Mouse (Mus musculus) heart, postnatal 14 days (tissue): Measurements from ENCODE around the gene Tmem115. TPM values are rescaled to one million over a fixed set of nuclear protein-coding genes. Genes with fewer than 3 reads are reported as not detected.
"Not testable (repeated sequence)": the region's sequence is repeated elsewhere in the genome, so short reads cannot be mapped to it uniquely, and the experiment has no call there.

Experiments used
- DNase-seq, 2 experiments: peaks; one replicate each; pipeline ENCODE4 v3.0.0; 2021 to 2022
- intact Hi-C: fragments of 180-260 bp; cut with DNase I; formaldehyde crosslinking; loops from one replicate; pipeline ENCODE4 v1.15.1; 2025
- total RNA-seq, 2 experiments: library from RNA; stranded (reverse); gene quantifications; 2 replicates each; pipeline ENCODE4 v1.2.3; 2021

Gene Tmem115
- total RNA-seq, 2 experiments from 2014 or later, result 23.1 to 23.7 TPM

DNA sequence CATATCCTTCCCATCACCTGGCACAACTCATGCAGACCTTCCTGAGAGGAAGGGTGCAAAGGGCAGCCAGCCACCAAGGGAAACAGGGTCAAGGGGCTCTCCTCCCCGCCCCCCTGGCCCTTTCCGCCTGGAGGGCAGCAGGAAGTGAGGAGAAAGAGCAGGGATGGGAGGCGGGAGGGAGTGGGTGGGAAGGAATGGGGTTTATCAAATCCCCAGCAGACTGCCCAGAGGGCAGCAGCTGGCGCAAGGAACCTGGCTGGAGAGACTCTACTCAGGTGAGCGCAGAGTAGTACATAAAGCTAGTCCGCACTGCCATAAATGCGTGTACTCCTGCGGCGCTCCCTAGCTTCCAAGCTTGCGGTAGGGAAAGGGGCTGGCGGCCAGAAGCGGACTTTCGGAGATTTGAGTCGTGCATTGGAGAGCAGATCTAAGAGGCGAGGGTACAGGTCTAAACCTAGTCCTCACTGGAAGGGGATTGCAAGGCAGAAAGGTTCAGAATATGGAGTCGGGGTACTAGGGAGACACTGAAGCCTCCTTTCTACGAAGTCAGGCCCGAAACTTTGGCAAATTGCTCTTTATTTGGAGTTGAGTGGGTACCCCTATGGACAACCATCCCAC, 34.1 kb downstream of the Tmem115 start, which contains the start of gene Hyal2:
Hyal2 (plus strand) TSS at position 244 of the 618 bp plus-strand sequence.
- DNase-seq, result peak in 1 of 2 experiments; percentile 40
- intact Hi-C loops, result no loop called here

DNA sequence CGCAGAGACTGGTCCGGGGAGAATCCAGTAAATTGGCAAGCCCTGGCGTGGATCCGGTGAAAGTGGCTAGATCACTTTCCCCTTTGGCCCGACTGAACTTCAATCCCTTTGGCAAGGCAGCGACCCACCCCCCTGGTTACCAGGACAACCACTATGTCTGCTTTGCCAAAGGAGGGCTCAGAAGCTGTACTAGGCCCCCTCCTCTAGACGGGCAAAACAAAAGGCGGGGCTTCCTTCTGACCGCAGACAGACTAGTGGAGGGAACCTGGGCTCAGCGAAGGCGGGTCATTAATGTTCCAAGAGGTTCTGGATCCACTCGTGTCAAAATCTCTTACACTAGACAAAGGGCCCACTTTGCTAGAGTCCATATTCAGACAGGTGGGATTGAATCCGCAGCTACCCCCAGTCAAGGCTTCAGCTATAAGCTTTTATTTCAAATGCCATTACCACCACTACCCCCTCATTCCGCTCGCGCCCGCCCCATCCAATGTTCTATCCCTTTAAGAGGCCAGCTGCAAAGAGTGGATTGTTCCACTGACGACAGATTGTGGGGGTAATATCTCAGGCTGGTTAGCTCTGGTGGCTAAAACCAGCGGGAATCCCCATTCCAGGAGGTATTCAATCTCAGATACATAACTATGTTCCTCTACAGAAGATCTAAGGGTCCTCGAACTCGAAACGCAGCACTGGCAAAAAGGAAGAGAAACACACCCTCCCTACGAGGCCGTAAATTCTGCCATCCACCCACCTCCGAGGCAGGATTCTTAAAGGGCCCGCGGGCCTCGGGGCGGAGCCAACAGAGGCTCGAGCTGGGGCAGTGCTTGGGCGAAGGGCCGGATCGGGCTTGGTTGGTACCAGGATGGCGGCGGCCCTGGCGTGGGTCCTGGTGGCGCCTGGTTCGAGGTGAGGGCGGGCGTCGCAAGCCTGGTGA, 34.9 kb downstream of the Tmem115 start:
- peak; percentile 86 to 87 for DNase-seq
- intact Hi-C loops, result no loop called here

DNA sequence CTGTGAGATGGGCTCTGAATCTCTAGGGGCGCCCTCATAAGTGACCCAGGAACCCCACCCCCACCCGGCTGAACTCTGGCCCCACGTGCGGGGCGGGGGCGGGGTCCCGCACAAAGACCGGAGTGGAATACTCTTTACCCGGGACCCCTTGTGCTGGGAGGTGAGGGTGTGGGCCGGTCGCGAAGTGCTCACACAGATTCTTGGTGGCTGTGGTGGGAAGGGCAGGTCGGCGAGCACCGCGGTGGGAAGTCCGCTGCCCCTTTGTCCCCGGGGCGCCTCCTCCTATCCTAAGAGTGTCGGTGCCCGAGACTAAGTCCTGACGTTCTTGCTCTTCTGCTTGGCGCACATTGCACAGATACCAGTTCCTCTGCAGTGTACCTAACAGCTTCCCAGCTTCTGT, 35.5 kb downstream of the Tmem115 start:
- intact Hi-C loops, result no loop called here
- DNase-seq, result no peak

DNA sequence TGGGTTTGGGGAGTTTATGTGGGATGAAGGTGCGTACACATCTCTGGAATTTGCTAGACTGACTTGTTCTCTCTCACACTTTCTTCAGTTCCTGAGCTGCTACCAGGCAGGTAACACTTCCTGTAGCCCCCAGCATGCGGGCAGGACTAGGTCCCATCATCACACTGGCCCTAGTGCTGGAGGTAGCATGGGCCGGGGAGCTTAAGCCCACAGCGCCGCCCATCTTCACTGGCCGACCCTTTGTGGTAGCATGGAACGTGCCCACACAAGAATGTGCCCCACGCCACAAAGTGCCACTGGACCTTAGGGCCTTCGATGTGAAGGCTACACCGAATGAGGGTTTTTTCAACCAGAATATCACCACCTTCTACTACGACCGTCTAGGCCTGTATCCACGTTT, 36.3 kb downstream of the Tmem115 start:
- DNase-seq, result no peak
- intact Hi-C loops, result no loop called here

DNA sequence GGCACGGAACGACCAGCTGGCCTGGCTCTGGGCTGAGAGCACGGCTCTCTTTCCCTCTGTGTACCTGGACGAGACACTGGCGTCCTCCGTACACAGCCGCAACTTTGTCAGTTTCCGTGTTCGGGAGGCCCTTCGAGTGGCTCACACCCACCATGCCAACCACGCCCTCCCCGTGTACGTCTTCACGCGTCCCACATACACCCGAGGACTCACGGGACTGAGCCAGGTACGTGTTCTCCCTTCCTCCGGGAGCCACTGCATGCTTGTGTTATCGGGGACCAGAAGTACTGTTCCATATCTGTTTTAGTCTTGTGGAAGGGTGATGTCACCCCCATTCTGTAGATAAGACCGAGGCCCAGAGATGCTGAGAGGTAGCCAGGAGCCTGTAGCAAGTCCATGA, 37.1 kb downstream of the Tmem115 start:
- intact Hi-C loops, result no loop called here
- no peak for DNase-seq

DNA sequence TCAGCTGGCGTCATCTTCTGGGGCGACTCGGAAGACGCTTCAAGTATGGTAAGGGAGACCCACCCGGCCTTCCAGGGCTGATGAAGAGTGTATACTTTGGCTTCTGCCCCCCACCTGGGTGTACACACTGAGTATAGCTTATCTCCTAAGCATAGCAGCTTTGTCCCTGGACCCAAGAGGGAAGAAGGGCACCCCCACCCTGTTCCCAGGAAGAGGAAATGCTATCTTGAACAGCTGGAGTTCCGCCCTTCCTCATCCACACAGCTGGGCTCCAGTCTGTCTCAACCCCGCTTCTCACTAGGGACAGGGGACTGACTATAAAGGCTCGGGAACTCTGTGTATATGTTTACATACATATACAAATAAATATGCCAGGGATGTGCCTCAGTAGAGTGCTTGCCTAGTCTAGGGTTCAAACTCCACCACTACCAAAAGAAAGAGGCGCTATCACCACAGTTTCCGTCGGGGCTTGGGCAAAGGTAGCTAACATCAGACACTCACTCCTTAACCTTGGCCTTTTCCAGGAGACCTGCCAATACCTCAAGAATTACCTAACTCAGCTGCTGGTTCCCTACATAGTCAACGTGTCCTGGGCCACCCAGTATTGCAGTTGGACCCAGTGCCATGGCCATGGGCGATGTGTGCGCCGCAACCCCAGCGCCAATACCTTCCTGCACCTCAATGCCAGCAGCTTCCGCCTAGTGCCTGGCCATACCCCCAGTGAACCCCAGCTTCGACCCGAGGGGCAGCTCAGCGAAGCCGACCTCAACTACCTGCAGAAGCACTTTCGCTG, 38.0 kb downstream of the Tmem115 start:
- no peak for DNase-seq
- intact Hi-C loops, result no loop called here

DNA sequence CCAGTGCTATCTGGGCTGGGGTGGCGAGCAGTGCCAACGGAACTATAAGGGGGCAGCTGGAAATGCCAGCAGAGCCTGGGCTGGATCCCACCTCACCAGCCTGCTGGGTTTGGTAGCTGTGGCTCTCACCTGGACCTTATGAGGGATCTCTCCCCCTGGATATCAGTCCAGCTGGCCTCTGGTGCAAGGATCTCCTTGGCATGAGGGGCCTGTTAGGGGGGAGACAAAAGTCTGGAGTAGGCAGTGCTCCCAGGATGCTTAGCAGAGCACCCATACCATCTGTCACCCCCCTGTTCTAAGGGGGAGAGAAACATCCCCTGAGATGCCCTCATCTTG, 38.5 kb downstream of the Tmem115 start:
- intact Hi-C loops, result no loop called here
- DNase-seq, result no peak

DNA sequence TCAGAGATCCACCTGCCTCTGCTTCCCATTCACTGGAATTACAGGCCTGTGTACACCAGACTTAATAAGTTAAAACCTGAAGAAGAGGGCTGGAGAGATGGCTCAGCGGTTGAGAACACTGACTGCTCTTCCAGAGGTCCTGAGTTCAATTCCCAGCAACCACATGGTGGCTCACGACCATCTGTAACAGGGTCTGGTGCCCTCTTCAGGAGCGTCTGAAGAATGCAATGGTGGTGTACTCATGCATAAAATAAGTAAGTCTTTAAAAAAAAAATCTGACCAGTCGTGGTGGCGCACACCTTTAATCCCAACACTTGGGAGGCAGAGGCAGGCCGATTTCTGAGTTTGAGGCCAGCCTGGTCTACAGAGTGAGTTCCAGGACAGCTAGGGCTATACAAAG, 40.0 kb downstream of the Tmem115 start:
- DNase-seq, intact Hi-C loops: not testable (repeated sequence)

DNA sequence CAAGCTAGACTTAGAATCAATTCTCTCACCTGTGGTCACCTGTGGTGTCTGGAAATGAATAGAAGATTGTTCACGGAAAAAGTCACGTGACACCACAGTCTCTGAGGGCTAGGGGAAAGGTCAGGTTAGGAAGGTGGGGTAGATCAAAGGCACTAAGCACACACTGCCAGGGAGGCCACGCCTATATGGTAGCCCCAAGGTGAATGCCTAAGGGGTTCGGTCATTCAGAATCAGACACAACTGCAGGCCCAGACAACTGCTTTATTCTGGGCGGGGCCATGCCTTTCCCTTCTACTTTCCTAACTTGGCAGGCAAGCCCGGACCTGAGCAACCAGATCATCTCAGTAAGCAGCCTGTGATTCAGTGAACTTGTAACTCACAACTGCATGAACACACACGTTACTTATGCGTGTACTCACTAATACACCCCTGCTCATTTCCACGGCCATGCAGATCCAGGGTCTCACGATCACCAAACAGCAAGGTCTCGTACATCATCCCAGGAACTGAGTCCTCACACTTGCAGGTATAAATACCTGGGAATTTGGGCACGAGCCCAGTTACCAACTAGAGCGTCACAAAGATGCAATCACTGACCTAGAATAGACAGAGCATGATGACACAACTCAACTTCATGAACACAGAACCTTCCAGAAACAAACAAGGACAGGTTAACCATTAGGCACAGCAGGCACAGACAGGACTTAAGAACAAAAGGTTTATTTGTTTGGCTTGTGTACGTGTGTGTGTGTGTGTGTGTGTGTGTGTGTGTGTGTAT, 42.0 kb downstream of the Tmem115 start:
- intact Hi-C loops, result no loop called here
- no peak for DNase-seq

DNA sequence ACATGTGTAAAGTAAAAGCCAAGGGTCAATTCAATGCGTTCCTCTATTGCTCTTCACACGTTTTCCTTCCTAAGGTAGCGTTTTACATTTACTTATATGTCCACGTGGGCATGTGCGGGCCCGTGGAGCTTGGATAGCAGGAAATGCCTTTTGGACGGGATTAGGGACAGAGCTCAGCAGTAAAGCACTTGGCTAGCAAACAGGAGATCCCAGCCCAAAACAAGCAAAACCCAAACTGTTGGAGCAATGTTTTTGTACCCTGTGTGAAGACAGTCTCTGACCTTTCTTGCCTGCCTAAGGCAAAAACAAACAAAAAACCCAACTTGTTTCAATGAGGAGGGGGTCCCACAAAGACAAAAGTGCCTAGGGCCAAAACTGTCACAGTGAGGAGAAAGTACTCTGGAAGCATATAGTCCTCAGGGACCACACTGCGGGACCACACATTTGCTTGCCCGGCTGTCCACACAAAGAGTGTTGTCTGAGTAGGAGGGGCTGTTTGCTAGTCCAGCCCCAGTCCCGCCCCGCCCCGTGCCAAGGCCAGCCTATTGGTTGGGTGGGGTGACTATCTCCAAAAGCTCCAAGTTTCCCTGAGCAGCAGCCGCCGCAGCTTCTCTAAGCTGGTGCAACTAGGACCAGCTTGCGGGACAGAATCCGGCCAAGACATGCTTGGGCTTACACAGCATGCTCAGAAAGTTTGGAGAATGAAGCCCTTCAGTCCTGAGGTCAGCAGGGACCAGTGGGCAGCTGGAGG, 42.8 kb downstream of the Tmem115 start, which contains the start of gene Hyal1:
Hyal1 (plus strand) TSS at position 571 of the 751 bp plus-strand sequence.
- DNase-seq, result peak; percentile 81 to 85
- intact Hi-C loops, result no loop called here

DNA sequence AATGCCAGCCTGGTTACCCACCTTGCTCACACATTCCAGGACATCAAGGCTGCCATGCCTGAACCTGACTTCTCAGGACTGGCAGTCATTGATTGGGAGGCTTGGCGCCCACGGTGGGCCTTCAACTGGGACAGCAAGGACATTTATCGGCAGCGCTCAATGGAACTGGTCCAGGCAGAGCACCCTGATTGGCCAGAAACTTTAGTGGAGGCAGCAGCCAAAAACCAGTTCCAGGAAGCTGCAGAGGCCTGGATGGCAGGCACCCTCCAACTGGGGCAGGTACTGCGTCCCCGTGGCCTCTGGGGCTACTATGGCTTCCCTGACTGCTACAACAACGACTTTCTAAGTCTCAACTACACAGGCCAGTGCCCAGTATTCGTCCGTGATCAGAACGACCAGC, 44.1 kb downstream of the Tmem115 start:
- intact Hi-C loops, result no loop called here
- DNase-seq, result no peak

DNA sequence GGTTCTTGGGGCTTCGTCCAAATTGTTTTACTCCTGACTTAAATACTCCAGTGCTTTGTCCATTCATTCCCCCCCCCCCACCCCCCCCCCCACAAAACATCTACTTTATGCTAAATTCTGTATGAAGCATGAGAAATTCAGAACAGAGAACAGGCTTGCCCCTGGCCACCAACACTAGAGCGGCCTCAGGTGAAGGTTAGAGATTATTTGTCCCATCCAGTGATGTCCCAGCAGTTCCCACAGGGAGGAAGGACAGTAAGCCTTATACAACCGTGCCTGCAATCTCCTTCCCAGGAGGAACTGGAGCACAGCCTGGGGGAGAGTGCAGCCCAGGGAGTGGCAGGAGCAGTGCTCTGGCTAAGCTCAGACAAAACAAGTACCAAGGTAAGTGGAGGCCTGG, 44.8 kb downstream of the Tmem115 start, which contains the start of gene Naa80:
Naa80 (plus strand) TSS at position 301 of the 400 bp plus-strand sequence.
- no peak for DNase-seq
- intact Hi-C loops, result no loop called here

DNA sequence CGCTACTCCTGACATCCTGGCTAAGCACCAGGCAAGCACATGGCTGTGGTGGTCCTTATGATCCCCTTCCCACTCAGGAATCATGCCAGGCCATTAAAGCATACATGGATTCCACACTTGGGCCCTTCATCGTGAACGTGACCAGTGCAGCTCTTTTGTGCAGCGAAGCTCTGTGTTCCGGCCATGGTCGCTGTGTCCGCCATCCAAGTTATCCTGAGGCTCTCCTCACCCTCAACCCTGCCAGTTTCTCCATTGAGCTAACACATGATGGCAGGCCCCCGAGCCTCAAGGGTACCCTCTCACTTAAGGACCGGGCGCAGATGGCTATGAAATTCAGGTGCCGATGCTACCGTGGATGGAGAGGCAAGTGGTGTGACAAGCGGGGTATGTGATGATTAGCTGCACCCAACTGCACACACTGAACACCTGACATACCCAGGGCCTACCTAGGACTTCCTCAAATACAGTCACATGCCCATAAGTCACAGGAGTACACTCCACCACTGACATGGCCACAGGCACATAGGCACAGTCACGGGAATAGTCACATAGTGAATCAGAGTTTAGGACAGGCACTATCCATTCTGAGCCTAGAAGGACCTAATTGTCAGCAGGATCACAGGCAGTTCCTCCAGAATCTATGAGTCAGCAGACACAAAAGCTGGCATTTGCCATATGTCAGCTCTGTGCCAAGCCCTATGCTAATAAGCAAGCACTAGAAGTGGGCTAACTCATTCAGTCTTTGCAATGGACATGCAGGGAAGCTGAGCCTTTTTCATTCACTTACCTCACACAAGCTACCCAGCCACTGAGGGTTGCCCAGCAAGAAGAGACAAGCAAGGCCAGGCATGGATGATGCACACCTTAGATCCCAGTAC, 45.5 kb downstream of the Tmem115 start:
- DNase-seq, result no peak
- intact Hi-C loops, result no loop called here

DNA sequence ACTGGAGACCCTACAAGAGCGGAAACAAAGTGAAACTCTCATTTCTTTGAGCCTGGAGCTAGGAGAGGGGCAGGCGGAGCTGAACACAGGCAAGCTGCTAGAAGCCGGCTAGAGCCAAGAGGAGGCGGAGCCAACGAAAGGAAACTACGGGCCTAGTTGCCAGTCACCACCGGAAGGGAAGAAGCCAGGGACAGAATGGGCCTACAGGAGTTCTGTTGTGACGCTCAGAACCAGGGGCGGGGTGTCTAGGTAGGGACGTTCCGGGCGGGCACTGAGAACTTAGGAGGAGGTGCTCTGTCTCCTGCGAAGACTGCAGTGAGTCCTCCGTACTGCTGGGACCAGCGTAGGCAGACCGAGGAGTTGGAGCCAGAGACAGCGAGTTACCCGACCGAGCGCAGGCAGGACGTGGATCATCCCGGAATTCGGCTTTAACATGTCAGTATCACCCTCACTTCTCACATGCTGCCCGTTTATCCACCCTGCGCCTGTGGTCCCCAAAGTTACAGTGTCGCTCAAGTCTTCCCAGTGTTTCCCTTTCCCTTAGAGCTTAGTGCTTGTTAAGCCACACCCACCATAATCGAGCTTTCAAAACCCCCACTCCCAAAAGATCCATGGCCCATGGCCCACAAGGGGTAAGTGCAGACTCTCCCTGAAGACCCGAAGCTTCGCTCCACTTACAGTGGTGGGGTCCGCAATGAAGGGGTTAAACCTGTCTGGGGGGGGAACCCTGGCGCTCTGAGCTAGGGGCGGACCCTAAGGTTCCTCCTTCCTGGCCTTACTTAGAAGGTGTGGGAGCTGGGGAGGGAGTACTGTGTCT, 47.0 kb downstream of the Tmem115 start, which contains the start of gene Hyal3:
Hyal3 (plus strand) TSS at position 318 of the 817 bp plus-strand sequence.
- intact Hi-C loops, result no loop called here
- DNase-seq, result peak; percentile 87 to 91

DNA sequence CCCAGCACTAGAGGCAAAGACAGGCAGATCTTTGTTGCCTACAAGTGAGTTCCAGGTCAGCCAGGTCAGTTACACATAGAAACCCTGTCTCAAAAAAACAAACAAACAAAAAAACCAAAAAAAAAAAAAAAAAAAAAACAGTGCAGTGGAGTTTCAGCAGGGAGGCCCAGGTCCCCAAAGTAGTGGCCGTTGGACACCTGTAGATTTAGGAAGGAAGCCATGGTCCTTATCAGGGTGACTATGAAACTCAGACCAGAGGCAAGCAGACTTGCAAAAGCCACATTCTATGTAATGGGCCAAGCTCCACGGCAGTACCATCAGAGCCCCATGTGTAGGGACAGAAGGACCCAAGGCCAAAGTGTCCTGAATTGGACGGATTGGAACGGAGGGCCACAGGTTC, 47.8 kb downstream of the Tmem115 start:
- no peak for DNase-seq
- intact Hi-C loops, result no loop called here

DNA sequence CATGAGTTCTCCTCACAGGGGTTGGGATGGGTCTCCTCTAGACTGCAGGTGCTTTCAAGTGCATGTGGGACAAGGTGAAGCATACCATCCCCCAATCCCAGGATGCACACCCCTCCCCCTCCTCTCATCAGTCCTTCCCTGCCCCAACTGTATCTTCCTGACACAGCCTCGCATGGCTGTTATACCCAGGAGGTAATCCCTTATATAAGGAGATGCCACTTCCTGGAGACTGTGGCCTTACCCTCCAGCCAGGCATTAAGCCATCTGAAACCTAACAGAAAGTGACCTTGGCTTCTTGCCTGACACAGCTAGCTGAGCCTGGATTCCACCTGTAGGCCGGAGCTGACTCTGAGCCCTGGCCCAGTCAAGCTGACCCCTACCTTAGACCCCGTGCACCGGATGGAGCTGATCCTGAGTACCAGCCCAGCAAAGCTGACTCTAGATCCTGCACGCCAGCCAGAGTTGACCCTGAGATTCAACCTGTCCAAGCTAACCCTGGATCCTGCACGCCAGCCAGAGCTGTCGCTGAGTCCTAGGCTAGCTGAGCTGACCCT, 48.8 kb downstream of the Tmem115 start:
- DNase-seq, result no peak
- intact Hi-C loops, result no loop called here

DNA sequence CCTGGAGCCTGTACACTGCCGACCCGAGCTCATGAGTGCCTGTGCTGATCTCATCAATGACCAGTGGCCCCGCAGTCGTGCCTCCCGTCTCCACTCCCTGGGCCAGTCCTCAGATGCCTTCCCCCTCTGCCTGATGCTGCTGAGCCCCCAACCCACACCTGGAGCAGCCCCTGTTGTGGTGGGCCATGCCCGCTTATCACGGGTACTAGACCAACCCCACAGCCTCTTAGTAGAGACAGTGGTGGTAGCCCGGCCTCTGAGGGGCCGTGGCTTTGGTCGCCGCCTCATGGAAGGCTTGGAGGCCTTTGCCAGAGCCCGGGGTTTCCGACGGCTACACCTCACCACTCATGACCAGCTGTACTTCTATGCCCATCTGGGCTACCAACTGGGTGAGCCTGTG, 49.4 kb downstream of the Tmem115 start:
- no peak for DNase-seq

More for the DNA sequence above, 49.4 kb downstream of the Tmem115 start:
- intact Hi-C loops, result no loop called here
